Mouse (Mus musculus): ENCODE measurements around the gene Gpx2.
A peak's percentile ranks its signal among the peaks of the same experiment; 100 is the strongest.
"Not testable (repeated sequence)": the region's sequence is repeated elsewhere in the genome, so short reads cannot be mapped to it uniquely, and the experiment has no call there.

Gpx2 gene

DNA sequence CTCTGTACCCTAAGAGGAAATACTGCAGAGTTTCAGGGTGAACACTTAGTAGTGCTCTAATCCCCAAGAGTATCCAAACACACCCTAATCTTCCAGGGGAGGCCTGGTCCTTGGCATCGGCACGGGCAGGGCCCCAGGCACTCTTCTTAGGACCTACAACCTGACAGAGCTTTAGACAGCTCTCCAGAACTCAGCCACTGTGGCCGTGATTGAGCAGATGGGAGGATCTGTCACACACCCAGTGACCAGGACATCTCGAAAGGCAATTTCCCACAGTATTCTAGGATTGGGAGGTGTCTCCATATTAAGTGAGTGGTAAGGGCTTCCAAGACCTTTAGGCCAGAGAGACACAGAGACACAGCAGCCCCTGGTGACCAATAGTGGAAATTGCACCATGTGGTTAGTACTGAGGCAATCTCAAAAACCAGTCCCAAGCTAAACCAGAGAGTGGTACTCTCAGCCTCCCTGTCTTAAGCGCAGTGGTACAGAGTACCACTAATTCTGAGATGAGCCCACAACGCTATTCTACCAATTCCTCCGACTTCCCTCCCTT is 8.4 kb upstream of the Gpx2 start:
- peak; percentile 69 to 77 for DNase-seq

DNA sequence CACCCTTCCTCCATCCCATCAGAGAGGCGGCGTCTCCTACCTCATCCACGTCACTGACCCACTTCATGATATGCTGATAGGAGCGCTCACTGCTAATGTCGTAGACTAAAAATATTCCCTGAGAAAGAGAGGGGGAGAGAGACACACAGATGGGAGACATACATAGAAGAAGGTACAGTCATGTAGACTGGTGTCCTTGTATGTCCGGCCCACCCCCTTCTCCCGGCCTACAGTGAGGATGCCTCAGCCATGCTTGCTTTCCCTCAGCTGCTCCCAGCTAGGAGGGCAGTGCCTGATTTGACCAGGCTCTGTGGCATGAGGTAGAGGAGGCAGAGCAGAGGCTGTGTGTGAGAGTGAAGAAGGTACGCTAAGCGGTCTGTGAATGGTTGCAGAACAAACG is 7.7 kb upstream of the Gpx2 start:
- no peak for DNase-seq

DNA sequence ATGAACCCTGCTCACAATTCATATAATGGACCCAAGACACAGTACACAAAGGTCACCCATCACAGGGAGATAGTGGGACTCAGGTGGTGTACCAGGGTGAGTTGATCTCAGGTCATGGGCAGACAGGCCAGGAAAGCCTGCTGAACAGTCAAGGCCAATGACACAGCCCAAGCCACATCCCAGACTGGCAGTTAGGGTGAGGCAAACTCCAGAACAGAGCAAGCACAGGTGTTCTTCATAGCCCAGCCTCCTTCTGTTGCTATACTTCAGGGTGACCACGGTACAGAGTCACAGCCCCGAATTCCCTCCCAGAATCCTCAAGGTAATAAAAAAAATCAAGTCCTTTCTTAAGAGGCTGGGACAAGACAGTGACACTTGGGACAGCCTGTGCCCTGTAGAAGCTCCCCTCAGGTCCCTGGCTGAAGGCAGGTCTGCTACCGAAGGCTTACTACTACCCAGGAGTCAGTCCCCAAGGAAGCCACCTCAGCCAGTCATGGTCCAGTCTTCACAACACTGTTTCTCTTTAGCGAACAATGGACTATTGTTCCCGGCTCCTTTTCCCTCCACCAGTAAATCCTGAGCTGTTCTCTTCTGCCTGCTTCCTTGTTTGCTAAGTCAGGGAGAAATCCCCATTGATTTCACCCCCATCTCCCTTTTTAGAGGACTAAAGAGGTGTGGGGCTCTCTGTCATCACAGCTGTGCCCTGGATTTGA is 2.8 kb upstream of the Gpx2 start:
- DNase-seq = no peak

DNA sequence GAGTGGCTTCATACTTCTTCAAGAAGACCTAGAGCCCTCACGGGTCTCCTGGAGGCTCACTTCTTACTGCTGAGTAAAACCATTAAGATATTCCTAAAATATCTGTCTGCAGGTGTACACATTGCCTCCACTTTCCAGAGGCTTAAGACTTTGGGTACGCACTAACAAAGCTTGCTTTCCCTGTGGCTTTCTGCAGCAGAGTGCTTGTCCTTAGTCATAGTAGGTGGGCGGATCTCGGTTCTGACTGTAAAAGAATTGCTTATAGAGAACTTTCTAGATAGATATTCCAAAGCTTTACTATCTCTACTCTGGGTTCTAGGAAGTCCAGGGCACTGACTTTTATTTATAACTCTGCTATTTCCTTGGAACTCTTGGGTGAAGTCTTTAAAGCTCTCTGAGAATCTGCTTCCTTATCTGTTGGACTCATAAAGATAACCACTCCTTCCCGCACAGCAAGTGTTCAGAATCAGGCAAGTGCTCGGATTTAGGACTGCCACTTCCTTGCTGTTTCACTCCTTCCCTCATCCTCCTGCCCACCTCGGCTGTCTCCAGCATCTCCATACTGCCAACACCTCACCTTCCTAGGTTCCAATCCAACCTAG is 1.7 kb upstream of the Gpx2 start:
- DNase-seq = no peak

DNA sequence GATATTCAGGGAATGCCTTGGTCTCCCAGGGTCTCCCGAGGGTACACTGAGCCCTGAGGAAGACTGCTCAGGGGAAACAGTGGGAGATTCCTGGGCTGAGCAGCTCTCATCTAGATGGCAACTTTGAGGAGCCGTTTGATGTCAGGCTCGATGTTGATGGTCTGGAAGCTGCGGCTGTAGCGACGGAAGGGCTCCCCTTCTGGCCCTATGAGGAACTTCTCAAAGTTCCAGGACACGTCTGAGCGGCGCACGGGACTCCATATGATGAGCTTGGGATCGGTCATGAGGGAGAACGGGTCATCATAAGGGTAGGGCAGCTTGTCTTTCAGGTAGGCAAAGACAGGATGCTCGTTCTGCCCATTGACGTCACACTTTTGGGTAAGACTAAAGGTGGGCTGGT is 2.8 kb downstream of the Gpx2 start:
- DNase-seq = not testable (repeated sequence)

DNA sequence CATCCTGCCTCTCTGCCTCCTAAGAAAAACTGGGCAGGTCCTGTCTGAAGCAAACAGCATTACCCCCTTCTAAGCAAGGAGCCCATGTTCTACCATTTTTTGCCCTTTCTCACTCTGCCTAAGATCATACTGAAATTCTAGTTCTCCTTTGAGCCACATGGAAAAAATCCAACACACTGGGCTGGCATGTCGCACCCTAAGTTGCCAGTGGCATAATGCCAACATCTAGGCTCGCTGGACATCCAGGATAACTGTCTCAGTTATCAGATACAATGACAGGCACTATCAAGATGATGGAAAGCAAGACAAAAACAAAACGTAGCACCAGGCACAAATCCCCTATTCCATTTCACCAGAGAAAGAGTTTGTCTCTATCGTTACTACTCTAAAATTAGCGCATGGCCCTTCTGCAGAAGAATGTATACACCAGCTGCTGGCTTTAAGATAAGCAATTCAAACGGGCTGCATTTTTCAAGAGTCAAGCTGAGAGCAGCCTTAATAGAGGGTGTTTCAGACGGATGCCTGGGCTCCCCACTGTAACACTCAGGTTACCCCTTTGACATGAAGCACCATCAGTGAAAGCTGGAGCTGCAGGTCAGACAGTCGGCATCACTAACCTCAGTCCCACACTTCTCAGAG is 4.8 kb downstream of the Gpx2 start:
- DNase-seq = no peak

DNA sequence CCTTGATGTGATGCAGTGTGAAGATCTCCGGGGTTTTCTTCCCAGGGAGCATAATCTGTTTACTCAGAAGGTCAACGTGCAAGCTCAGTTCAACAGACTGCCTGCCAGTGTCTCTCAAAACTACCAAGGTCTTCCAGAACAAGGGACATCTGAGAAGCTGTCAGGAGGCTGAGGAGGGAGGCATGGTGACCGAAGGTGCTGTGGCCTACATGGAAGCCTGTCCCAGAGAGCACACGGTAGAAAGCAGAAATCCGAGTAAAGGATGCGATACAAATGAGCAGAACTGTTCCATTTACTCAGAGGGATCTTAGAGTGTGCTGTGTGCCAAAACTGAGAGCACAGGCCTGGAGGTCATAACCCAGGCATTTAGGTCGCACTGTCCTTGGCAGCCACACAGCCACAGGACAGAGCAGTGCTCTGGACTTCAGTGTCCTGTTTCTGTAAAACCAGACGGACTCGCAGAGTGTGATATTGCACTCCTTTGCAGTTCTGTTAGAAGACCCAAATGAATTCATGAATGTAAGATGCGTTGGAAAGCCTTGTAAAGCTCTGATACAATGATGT is 11.2 kb downstream of the Gpx2 start:
- DNase-seq = no peak

DNA sequence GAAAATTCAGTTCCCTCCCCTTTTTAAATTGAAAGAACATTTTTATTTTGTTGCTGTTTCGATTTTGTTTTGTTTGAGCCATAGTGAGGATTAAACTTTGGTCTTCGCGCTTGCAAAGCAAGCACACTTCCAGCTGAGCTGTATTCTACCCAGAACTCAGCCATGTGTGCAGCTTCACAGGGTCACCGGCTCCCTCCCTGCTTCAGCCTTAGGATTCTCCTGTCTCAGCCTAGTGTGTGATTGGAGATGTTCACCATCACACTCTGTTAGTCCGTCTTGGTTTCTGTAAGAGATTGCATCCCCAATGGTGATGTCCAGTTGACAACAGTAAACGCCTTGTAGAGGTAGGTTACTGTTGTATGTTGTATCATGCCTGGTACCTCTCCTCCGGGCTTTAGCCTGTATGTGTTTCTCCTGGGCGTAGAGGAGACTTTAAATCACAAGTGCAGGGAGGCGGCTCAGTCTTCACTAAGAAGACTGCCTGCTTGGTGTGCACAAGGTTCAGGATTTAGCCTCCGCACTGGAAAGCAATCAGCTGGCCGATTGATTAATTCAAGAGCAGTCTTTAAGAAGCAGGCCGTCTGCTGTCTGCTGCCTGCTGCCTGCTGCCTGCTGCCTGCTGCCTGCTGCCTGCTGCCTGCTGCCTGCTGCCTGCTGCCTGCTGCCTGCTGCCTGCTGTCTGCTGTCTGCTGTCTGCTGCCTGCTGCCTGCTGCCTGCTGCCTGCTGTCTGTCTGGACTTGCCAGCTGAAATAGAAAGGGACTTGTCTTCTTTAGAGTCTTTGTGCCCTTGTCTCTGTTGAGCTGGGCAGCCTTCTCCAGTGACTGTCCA is 14.5 kb downstream of the Gpx2 start:
- no peak for DNase-seq

DNA sequence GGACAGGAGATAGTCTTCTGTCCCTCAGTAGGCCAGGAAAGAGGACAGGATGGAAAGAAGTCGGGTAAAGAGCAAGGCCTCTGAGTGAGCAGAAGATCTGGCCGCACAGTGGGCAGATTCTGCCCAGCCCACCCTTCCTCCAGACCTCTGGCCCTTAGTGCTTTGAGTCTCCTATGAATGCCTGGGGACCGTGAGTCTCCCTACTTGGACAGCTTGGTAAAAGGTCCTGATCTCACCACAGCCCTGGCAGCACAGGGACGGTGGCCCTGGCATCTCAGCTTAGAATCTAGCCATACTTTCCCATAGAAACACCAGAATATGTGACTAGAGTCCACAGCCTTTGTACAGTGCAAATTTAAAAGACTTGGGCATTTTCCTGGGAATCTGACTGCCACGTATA is 15.4 kb downstream of the Gpx2 start:
- no peak for DNase-seq

DNA sequence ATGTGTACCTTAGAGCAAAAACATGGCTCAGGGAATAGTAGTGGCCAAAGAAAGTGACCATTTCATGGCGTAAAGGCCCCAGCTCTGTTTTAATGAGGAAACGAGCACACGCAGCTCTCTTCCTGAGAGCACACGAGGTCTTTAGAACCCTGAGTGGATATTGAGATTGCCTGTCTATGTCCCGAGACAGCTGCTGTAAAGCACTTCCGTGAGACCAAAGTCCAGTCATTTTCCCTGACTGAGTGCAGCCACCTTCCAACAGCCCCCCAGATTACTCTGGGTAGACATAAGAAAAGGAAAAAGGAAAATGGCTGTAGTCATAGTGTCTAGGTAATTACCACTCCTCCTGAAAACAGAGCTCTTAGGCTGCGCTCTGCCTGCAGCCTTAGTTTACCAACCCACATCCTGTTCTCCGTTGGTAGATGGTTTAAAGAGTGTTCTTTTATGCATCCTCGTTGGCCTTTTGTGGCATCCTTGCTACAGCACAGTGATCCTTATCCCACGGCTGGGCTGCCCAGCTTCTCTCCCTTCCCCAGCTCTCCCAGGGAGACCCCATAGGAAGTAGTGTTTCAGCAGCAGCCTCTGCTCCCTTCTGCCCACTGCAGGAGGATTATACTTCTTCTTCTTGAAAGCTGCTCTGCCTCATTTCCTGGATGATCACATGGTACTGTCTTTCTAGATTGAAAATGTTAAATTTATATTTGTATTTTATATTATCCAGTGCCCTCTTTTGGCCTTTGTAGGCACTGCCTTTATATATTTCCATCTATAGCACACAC is 16.9 kb downstream of the Gpx2 start:
- no peak for DNase-seq

DNA sequence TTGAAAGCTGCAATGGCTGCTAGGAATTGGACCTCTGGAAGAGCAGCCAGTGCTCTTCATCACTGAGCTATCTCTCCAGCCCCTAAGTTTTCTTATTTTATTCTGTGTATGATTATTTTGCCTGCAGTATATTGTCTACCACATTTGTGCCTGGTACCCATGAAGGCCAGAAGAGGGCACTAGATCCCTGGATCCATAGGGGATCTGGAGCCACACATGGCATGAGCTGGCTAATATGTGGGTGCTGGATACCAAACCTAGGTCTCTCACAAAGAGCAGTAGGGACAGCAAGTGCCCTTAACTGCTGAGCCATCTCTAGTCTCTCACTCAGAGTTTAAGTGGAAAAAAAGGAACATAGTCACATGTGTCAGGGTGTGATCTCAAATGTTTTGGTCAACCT is 17.5 kb downstream of the Gpx2 start:
- no peak for DNase-seq

DNA sequence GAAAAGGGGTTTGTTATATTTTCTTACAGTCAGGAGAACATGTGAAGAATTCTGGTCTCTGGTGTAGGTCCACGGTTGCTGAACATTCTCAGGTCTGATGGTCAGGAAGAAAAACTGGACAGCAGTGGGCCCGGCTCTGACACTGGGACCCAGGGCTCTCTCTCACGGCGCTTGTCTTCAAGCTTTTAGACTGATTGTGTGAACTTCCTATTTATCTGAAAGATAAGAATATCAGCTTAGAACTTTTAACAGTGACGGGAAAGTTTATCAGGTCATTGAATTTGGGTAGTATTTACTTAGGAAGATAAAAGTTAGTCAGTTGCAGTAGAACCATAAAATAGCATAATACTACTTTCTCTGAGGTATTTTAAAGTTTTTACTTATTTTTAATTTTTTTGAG is 18.5 kb downstream of the Gpx2 start:
- DNase-seq = no peak

DNA sequence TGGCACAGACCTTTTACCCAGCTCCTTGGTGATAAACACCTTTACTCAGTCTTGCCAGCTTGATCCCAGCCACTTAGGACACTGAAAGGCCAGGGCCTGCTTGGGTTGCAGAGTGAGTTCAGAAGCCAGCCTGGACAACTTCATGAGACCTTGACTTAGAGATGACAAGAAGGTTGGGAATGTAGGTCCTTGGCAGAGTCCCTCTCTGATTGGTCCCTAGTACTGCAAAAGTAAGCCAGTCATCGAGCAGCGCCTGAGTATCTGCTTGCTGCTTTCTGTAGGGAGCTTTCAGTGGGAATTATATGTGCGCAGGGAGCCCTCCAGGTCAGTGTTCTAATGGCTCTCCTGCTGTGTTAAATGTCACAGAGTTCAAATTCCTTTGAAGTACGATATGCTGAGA is 20.2 kb downstream of the Gpx2 start:
- no peak for DNase-seq

DNA sequence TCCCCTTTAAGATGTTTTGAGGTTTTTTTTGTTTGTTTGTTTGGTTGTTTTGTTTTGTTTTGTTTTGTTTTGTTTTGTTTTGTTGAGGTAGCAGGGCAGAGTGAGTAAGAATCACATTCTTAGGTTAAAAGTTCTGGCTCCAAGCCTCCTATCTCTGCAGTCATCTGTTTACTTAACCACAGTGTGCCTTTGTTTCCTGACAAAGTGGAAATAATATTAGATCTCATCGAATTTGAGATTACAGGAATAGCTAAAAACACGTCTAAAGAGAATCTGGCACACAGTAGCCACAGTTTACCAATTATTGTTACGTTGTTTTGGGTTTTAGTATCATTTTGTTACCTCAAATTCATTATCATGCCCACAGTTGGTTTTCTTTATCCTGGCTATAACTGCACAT is 20.7 kb downstream of the Gpx2 start:
- no peak for DNase-seq

DNA sequence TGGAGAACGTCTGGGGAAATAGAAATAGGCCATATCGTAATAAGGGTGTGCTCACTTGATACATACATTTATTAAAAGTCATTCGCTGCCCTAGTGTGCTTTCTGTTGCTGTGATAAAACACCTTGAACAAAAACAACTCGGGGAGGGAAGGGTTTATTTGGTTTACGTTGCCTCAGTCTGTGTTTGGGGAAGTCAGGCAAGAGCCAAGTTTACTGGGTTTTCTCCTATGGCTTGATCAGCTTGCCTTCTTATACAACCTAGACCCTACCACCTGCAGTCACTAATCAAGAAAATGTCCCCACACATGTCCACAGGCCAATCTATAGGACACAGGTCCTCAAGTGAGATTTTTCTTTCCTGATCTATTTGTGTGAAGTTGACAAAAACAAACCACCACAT is 23.8 kb downstream of the Gpx2 start:
- DNase-seq = no peak

DNA sequence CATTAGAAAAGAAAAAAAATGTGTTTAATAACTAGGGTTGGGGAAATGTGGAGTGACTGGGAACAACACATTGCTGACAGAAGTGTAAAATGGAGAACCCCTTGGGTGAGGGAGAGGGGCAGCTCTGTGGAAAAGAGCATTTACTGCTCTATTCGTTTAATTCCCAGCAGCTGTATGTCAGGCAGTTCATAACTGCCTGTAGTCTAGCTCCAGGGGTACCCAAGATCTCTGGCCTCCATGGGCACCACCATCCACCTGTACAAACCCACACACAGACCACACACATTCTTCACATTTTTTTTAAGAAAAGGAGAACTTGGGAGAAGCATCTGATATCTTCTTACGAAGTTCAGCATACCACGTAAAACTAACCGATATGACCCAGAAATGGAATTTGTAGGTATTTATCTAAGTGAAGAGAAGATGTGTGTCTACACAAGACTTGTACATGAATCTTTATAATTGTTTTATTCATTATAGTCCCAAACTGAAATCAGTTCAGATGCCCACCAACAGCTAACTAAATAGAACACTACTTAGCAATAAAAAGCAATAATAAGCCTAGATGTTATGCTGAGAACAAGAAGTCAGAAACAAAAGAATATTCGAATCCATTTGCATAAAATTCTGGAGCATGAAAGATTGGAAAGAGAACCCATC is 24.4 kb downstream of the Gpx2 start:
- DNase-seq = no peak

DNA sequence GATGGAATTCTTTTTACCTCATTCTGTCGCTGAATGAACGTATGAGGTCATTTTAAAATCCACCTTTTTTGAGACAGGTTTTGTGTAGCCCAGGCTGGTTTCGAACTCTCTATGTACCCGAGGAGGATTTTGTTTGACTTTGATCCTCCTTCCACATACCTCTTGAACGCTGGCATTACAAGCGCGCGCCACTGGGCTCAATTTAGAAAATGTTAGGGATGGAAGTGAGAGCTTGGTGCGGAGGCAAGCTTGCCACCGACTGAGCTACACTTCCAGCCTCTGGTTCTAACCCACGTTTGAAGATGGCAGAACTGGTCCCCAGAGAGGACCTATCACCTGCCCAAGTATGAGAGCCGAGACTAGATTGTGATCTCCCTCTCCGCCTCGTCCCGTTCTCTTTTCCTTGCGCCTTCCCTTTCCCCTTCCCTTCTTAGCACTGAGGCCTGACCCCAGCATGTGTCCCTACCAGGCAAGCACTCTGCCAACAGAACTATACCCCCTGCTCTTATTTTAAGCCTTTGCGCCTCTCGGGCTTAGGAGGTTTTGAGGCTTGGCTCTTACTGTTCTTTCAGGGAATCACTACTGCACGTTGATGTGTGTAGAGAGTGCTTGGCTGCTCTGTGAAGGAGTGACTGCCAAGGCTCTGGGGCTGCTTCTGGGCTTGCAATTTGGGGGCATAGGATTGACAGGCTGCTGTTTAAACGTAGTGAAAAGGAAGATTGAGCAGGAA is 29.3 kb downstream of the Gpx2 start:
- DNase-seq = peak in 1 of 2 experiments; percentile 19

DNA sequence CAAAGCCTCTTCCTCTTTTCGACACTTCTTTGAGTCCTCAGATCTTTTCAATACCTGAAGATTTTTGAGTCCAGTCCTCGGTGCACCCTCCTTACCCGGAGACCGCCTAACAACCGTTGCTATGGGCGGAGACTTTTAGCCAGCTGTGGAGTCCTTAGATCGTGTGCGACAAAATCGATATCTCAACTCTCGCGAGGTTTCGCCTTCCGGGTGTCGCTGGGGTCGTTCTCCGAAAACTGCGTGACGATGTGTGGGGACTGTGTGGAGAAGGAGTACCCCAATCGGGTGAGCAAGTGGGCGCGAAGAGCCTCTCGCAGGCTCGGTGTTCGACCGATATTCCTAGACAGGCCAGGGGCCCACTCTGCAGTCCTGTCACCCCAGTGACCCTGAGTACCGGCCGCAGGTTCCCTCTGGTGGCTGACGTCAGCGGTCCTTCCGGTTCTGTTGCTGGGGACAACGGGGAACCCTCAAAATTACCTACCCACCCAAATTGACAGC is 30.0 kb downstream of the Gpx2 start, which contains the start of the genes Churc1 and Fntb:
Churc1 (plus strand) TSS at position 185 of the 498 bp plus-strand sequence.
Fntb (plus strand) TSS at position 236 of the 498 bp plus-strand sequence.
- DNase-seq = peak; percentile 92 to 95

DNA sequence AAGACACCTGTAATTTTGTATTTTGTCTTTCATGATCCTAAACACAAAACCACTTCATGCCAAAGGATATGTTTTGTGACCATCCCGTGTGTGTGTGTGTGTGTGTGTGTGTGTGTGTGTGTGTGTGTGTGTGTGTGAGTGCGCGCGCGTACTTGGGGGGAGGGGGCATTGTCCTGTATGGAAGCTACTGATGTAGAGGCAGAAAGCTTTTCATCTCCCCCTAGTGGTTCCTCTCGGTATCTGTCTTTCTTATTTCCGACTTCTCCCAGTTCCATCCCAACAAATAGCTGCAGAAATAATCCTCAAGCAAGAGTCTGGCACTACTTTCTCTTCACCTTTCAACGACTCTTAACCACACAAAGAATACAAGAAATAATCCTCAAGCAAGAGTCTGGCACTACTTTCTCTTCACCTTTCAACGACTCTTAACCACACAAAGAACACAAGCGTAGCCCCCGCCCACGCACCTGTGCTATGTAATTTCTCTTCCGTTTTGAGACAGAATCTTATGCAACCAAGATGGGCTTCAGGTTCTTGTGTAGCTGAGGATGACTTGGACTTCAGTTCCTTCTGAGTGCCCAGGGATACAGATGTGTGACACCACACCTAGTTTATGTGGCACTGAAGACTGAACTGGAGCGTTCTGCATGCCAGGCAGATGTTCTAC is 42.6 kb downstream of the Gpx2 start:
- DNase-seq = peak; percentile 41 to 52
